Mouse (Mus musculus) embryonic facial prominence, embryonic 10.5 days (tissue): ENCODE measurements around the gene Cd38. TPM values are rescaled to one million over a fixed set of nuclear protein-coding genes. Genes with fewer than 3 reads are reported as not detected.

Experiments
- DNase-seq: peaks from one replicate; pipeline ENCODE4 v3.0.0-alpha.2; 2017; ENCODE audit warnings: low spot score
- H3K27ac ChIP-seq: fragments of 300-500 bp; sonication (generic); replicated peaks from 2 replicates; pipeline ENCODE4 v1.5.1; 2016; ENCODE audit warnings: mild to moderate bottlenecking
- H3K27me3 ChIP-seq: fragments of 300-500 bp; sonication (generic); replicated peaks from 2 replicates; pipeline ENCODE4 v1.6.1; 2016; ENCODE audit warnings: low read depth, mild to moderate bottlenecking; ENCODE audit not compliant: poor library complexity, severe bottlenecking
- H3K36me3 ChIP-seq: fragments of 300-500 bp; sonication (generic); replicated peaks from 2 replicates; pipeline ENCODE4 v1.6.1; 2016; ENCODE audit warnings: mild to moderate bottlenecking, moderate library complexity
- H3K4me1 ChIP-seq: fragments of 300-500 bp; sonication (generic); 2 replicates; pipeline ENCODE4 v1.6.1; 2016
- H3K4me3 ChIP-seq: fragments of 300-500 bp; sonication (generic); 2 replicates; pipeline ENCODE4 v1.5.1; 2016; ENCODE audit warnings: mild to moderate bottlenecking, moderate library complexity
- H3K9me3 ChIP-seq: fragments of 300-500 bp; sonication (generic); 2 replicates; pipeline ENCODE4 v1.6.1; 2016; ENCODE audit warnings: mild to moderate bottlenecking
- WGBS: fragments of 180-500 bp; shearing (Covaris S2); methylation state at CpG from one replicate; pipeline ENCODE4 v1.1.7; 2016; 5-methylcytosine and 5-hydroxymethylcytosine counted together
- polyA plus RNA-seq: library from polyadenylated mRNA; unstranded; fragments of >200 nt; fragmentation: Nextera tagmentation; extraction: Ambion mirVana; gene quantifications from 2 replicates; pipeline ENCODE4 v1.2.1, GENCODE M21; 2016

The Cd38 gene
- polyA plus RNA-seq, 1 experiment from 2014 or later: 7.0 TPM

- 79% methylated on average over 6 of the region's 6 CpGs for WGBS
- DNase-seq: no peak
- no peak overlapping the region for H3K27ac ChIP-seq
Observed at GRCm38 (mm10) chr5:43863642-43864041, 4.7 kb upstream of the Cd38 start.

GRCm38 (mm10) chr5:43865316-43865715, 3.0 kb upstream of the Cd38 start:
- Histone ChIP-seq H3K27ac (no peak overlapping the region), H3K4me1 (peaks cover 14% of the 10 kb centered on the region), H3K9me3 (no peaks in the 10 kb centered on the region), H3K36me3 (no peaks in the 10 kb centered on the region), H3K27me3 (peaks cover 11% of the 10 kb centered on the region), H3K4me3 (no peak overlapping the region)
- DNase-seq: no peak
- WGBS: 83% methylated on average over 2 of the region's 2 CpGs

More at GRCm38 (mm10) chr5:43863642-43864041, 4.7 kb upstream of the Cd38 start:
- Histone ChIP-seq H3K27me3 (peaks cover 11% of the 10 kb centered on the region), H3K4me3 (no peak overlapping the region), H3K4me1 (peaks cover 3% of the 10 kb centered on the region), H3K9me3 (no peaks in the 10 kb centered on the region), H3K36me3 (no peaks in the 10 kb centered on the region)

GRCm38 (mm10) chr5:43868711-43869600, 603 bp downstream of the Cd38 start:
- no peaks in the 10 kb centered on the region for H3K36me3 ChIP-seq
- H3K27ac ChIP-seq: peak overlapping the region; percentile 79
- WGBS: 2% methylated on average over 28 of the region's 28 CpGs
- peaks cover 14% of the 10 kb centered on the region for H3K4me1 ChIP-seq
- peak; percentile 63 for DNase-seq
- peaks cover 11% of the 10 kb centered on the region for H3K27me3 ChIP-seq
- peak overlapping the region; percentile 59 for H3K4me3 ChIP-seq
- no peaks in the 10 kb centered on the region for H3K9me3 ChIP-seq

GRCm38 (mm10) chr5:43871845-43872244, 3.5 kb downstream of the Cd38 start:
- 80% methylated on average over 1 of the region's 1 CpGs for WGBS
- Histone ChIP-seq H3K36me3 (no peaks in the 10 kb centered on the region), H3K27ac (no peak overlapping the region), H3K9me3 (no peaks in the 10 kb centered on the region), H3K4me1 (peaks cover 14% of the 10 kb centered on the region), H3K27me3 (peaks cover 11% of the 10 kb centered on the region), H3K4me3 (no peak overlapping the region)
- DNase-seq: no peak

GRCm38 (mm10) chr5:43872652-43873051, 4.3 kb downstream of the Cd38 start:
- Histone ChIP-seq H3K36me3 (no peaks in the 10 kb centered on the region), H3K27me3 (peaks cover 10% of the 10 kb centered on the region), H3K27ac (no peak overlapping the region), H3K9me3 (no peaks in the 10 kb centered on the region), H3K4me3 (no peak overlapping the region), H3K4me1 (peaks cover 14% of the 10 kb centered on the region)
- DNase-seq: no peak
- 74% methylated on average over 1 of the region's 1 CpGs for WGBS

GRCm38 (mm10) chr5:43882034-43882433, 13.7 kb downstream of the Cd38 start:
- Histone ChIP-seq H3K27me3 (no peaks in the 10 kb centered on the region), H3K9me3 (no peaks in the 10 kb centered on the region), H3K4me1 (peaks cover 14% of the 10 kb centered on the region), H3K4me3 (no peak overlapping the region), H3K27ac (no peak overlapping the region), H3K36me3 (no peaks in the 10 kb centered on the region)
- 86% methylated on average over 3 of the region's 3 CpGs for WGBS
- DNase-seq: no peak

- no peak for DNase-seq
- Histone ChIP-seq H3K27ac (peak overlapping the region; percentile 63), H3K36me3 (no peaks in the 10 kb centered on the region), H3K9me3 (no peaks in the 10 kb centered on the region), H3K4me3 (no peak overlapping the region), H3K27me3 (no peaks in the 10 kb centered on the region), H3K4me1 (peaks cover 14% of the 10 kb centered on the region)
- WGBS: 21% methylated on average over 3 of the region's 3 CpGs
Observed at GRCm38 (mm10) chr5:43885060-43885820, 16.9 kb downstream of the Cd38 start.

- DNase-seq: peak; percentile 35
- WGBS: 29% methylated on average over 1 of the region's 1 CpGs
- peaks cover 4% of the 10 kb centered on the region; the same call in 1 of the 2 replicates for H3K27me3 ChIP-seq
Observed at GRCm38 (mm10) chr5:43892386-43892785, 24.0 kb downstream of the Cd38 start.

GRCm38 (mm10) chr5:43894113-43894512, 25.8 kb downstream of the Cd38 start:
- Histone ChIP-seq H3K27me3 (peaks cover 4% of the 10 kb centered on the region; the same call in 1 of the 2 replicates), H3K4me3 (no peak overlapping the region), H3K27ac (0 out of 2 replicates have a peak overlapping the region, but pooled peaks have one; percentile 24), H3K9me3 (no peaks in the 10 kb centered on the region), H3K36me3 (no peaks in the 10 kb centered on the region), H3K4me1 (peaks cover 24% of the 10 kb centered on the region)
- peak; percentile 29 for DNase-seq
- 73% methylated on average over 2 of the region's 2 CpGs for WGBS

More at GRCm38 (mm10) chr5:43892386-43892785, 24.0 kb downstream of the Cd38 start:
- H3K4me1 ChIP-seq: peaks cover 18% of the 10 kb centered on the region
- H3K9me3 ChIP-seq: no peaks in the 10 kb centered on the region
- H3K27ac ChIP-seq: no peak overlapping the region
- no peaks in the 10 kb centered on the region for H3K36me3 ChIP-seq
- H3K4me3 ChIP-seq: no peak overlapping the region

- 35% methylated on average over 3 of the region's 3 CpGs for WGBS
- Histone ChIP-seq H3K27ac (peak overlapping the region; percentile 80), H3K36me3 (no peaks in the 10 kb centered on the region), H3K9me3 (no peaks in the 10 kb centered on the region), H3K4me1 (peaks cover 24% of the 10 kb centered on the region), H3K27me3 (peaks cover 2% of the 10 kb centered on the region; the same call in 1 of the 2 replicates), H3K4me3 (no peak overlapping the region)
- peak; percentile 58 for DNase-seq
Observed at GRCm38 (mm10) chr5:43895931-43896330, 27.6 kb downstream of the Cd38 start.

GRCm38 (mm10) chr5:43904685-43905084, 36.3 kb downstream of the Cd38 start:
- H3K27ac ChIP-seq: no peak overlapping the region
- WGBS: 88% methylated on average over 3 of the region's 3 CpGs
- H3K9me3 ChIP-seq: no peaks in the 10 kb centered on the region
- no peaks in the 10 kb centered on the region for H3K36me3 ChIP-seq
- no peaks in the 10 kb centered on the region for H3K27me3 ChIP-seq
- H3K4me3 ChIP-seq: no peak overlapping the region
- no peaks in the 10 kb centered on the region for H3K4me1 ChIP-seq
- no peak for DNase-seq

- 52% methylated on average over 9 of the region's 9 CpGs for WGBS
- H3K27ac ChIP-seq: no peak overlapping the region
- no peaks in the 10 kb centered on the region for H3K36me3 ChIP-seq
- no peaks in the 10 kb centered on the region for H3K27me3 ChIP-seq
- no peaks in the 10 kb centered on the region for H3K9me3 ChIP-seq
- H3K4me3 ChIP-seq: no peak overlapping the region
- no peaks in the 10 kb centered on the region for H3K4me1 ChIP-seq
- no peak for DNase-seq
Observed at GRCm38 (mm10) chr5:43909213-43909612, 40.9 kb downstream of the Cd38 start.
